Mouse (Mus musculus): Measurements from ENCODE around the gene Tuba1a. TPM values are rescaled to one million over a fixed set of nuclear protein-coding genes. Genes with fewer than 3 reads are reported as not detected.
A peak's percentile ranks its signal among the peaks of the same experiment; 100 is the strongest.
"Not testable (repeated sequence)": the region's sequence is repeated elsewhere in the genome, so short reads cannot be mapped to it uniquely, and the experiment has no call there.

Tuba1a gene
- polyA plus RNA-seq, 1 experiment from 2014 or later: 727 TPM

GRCm38 (mm10) chr15:98921510-98921909 is 32.0 kb downstream of the Tuba1a start:
- Histone ChIP-seq H3K4me2 (ENCODE audit: low read depth, low read length) (no peak overlapping the region), H3K27me3 (ENCODE audit: control insufficient read depth, insufficient read depth, low read length) (no peaks in the 10 kb centered on the region), H3K9ac (ENCODE audit: low read length) (no peak overlapping the region), H3K4me3 (ENCODE audit: low read length) (no peak overlapping the region), H3K4me1 (ENCODE audit: control insufficient read depth, insufficient read depth, low read length) (peaks cover 4% of the 10 kb centered on the region), H3K36me3 (ENCODE audit: control insufficient read depth, insufficient read depth) (no peaks in the 10 kb centered on the region), H3K9me3 (replicated peaks; ENCODE audit: control insufficient read depth, low read length) (no peaks in the 10 kb centered on the region), H3K27ac (ENCODE audit: low read length) (no peak overlapping the region)
- 85% methylated on average over 5 of the region's 5 CpGs for WGBS
- no peak for ATAC-seq (replicated peaks; ENCODE audit: extremely low read depth, insufficient read depth, low FRiP score)

- Histone ChIP-seq H3K9ac (ENCODE audit: low read length) (peak overlapping the region; percentile 72), H3K4me3 (ENCODE audit: low read length) (peak overlapping the region; percentile 95), H3K4me2 (ENCODE audit: low read depth, low read length) (peak overlapping the region; percentile 64), H3K27ac (ENCODE audit: low read length) (peak overlapping the region; percentile 74)
- ATAC-seq (replicated peaks; ENCODE audit: extremely low read depth, insufficient read depth, low FRiP score); H3K27me3 ChIP-seq (ENCODE audit: control insufficient read depth, insufficient read depth, low read length); H3K36me3 ChIP-seq (ENCODE audit: control insufficient read depth, insufficient read depth); H3K9me3 ChIP-seq (replicated peaks; ENCODE audit: control insufficient read depth, low read length); H3K4me1 ChIP-seq (ENCODE audit: control insufficient read depth, insufficient read depth, low read length): not testable (repeated sequence)
- WGBS: 28% methylated on average over 8 of the region's 8 CpGs
Observed at GRCm38 (mm10) chr15:98918499-98918895, 35.0 kb downstream of the Tuba1a start.

GRCm38 (mm10) chr15:98917538-98918498 is 35.7 kb downstream of the Tuba1a start, which contains the start of gene Lmbr1l:
Gene Lmbr1l, minus strand, starts transcription at chr15:98918231.
- WGBS: under 1% methylated on average over 82 of the region's 82 CpGs

GRCm38 (mm10) chr15:98917091-98917490 is 36.4 kb downstream of the Tuba1a start:
- WGBS: under 1% methylated on average over 14 of the region's 14 CpGs
- Histone ChIP-seq H3K4me1 (ENCODE audit: control insufficient read depth, insufficient read depth, low read length) (peaks cover 10% of the 10 kb centered on the region), H3K9ac (ENCODE audit: low read length) (peak overlapping the region; percentile 94), H3K27me3 (ENCODE audit: control insufficient read depth, insufficient read depth, low read length) (no peaks in the 10 kb centered on the region), H3K9me3 (replicated peaks; ENCODE audit: control insufficient read depth, low read length) (no peaks in the 10 kb centered on the region), H3K4me3 (ENCODE audit: low read length) (peak overlapping the region; percentile 95), H3K4me2 (ENCODE audit: low read depth, low read length) (peak overlapping the region; percentile 86), H3K36me3 (ENCODE audit: control insufficient read depth, insufficient read depth) (peaks cover 11% of the 10 kb centered on the region), H3K27ac (ENCODE audit: low read length) (peak overlapping the region; percentile 97)
- no peak for ATAC-seq (replicated peaks; ENCODE audit: extremely low read depth, insufficient read depth, low FRiP score)

More at GRCm38 (mm10) chr15:98917538-98918498, 35.7 kb downstream of the Tuba1a start, which contains the start of gene Lmbr1l:
- Histone ChIP-seq H3K27me3 (ENCODE audit: control insufficient read depth, insufficient read depth, low read length) (no peaks in the 10 kb centered on the region), H3K36me3 (ENCODE audit: control insufficient read depth, insufficient read depth) (peaks cover 6% of the 10 kb centered on the region), H3K4me2 (ENCODE audit: low read depth, low read length) (peak within 1 kb of the TSS; percentile 86), H3K9me3 (replicated peaks; ENCODE audit: control insufficient read depth, low read length) (no peaks in the 10 kb centered on the region), H3K4me1 (ENCODE audit: control insufficient read depth, insufficient read depth, low read length) (peaks cover 10% of the 10 kb centered on the region), H3K9ac (ENCODE audit: low read length) (peak within 1 kb of the TSS; percentile 94), H3K4me3 (ENCODE audit: low read length) (peak within 1 kb of the TSS; percentile 95), H3K27ac (ENCODE audit: low read length) (peak within 1 kb of the TSS; percentile 97)
- peak; percentile 98 for ATAC-seq (replicated peaks; ENCODE audit: extremely low read depth, insufficient read depth, low FRiP score)

DNA sequence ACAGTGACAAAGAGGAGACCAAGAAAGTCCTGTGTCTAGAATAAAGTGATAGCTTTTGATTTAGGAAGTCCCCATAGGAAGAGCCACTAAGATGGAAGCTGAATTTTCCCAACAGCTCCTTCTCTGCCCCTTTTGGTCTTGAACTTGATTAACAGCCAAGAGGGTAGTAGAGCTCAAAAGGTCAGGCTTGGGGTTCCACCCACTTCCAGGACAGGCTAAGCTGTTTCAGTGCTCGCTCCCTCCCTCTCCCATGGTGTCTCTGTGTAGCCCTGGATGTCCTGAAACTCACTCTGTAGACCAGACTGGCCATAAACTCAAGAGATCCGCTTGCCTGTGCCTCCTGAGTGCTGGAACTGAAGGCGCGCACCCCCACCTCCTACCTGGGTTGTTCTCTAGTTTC is 37.5 kb downstream of the Tuba1a start:
- Histone ChIP-seq H3K27ac (ENCODE audit: low read length) (no peak overlapping the region), H3K36me3 (ENCODE audit: control insufficient read depth, insufficient read depth) (peaks cover 20% of the 10 kb centered on the region), H3K27me3 (ENCODE audit: control insufficient read depth, insufficient read depth, low read length) (no peaks in the 10 kb centered on the region), H3K4me3 (ENCODE audit: low read length) (no peak overlapping the region), H3K9me3 (replicated peaks; ENCODE audit: control insufficient read depth, low read length) (no peaks in the 10 kb centered on the region), H3K4me2 (ENCODE audit: low read depth, low read length) (peak overlapping the region; percentile 86), H3K9ac (ENCODE audit: low read length) (peak overlapping the region; percentile 94; the same call in 1 of the 2 replicates), H3K4me1 (ENCODE audit: control insufficient read depth, insufficient read depth, low read length) (peaks cover 10% of the 10 kb centered on the region)
- 93% methylated on average over 4 of the region's 4 CpGs for WGBS
- no peak for ATAC-seq (replicated peaks; ENCODE audit: extremely low read depth, insufficient read depth, low FRiP score)

GRCm38 (mm10) chr15:98914903-98915302 is 38.6 kb downstream of the Tuba1a start:
- Histone ChIP-seq H3K9ac (ENCODE audit: low read length) (no peak overlapping the region), H3K27me3 (ENCODE audit: control insufficient read depth, insufficient read depth, low read length) (no peaks in the 10 kb centered on the region), H3K36me3 (ENCODE audit: control insufficient read depth, insufficient read depth) (peaks cover 25% of the 10 kb centered on the region), H3K27ac (ENCODE audit: low read length) (no peak overlapping the region), H3K4me2 (ENCODE audit: low read depth, low read length) (no peak overlapping the region), H3K9me3 (replicated peaks; ENCODE audit: control insufficient read depth, low read length) (no peaks in the 10 kb centered on the region), H3K4me3 (ENCODE audit: low read length) (no peak overlapping the region), H3K4me1 (ENCODE audit: control insufficient read depth, insufficient read depth, low read length) (peaks cover 10% of the 10 kb centered on the region)
- ATAC-seq (replicated peaks; ENCODE audit: extremely low read depth, insufficient read depth, low FRiP score): no peak
- WGBS: 89% methylated on average over 6 of the region's 6 CpGs

DNA sequence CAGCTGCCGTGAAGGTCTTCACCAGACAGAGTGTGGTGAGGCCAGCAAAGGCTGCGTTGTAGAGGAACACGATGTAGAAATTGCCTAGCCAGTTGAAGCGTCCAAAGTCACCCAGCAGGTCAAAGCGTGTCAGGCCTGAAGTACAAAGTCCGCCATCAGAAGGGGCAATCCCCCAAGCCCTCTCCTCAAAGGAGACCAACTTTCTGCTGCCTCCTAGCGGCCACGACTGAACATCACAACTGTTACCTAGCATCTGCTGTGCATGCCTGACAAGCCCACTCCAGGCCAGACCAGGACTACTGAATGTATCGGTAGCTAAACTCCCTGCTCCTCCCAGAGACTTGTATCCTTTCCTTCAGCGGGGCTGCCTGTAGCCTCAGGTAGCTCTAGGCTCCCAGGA is 48.8 kb downstream of the Tuba1a start:
- no peak overlapping the region for H3K27ac ChIP-seq (ENCODE audit: low read length)
- H3K4me3 ChIP-seq (ENCODE audit: low read length): no peak overlapping the region
- H3K9ac ChIP-seq (ENCODE audit: low read length): no peak overlapping the region
- H3K4me1 ChIP-seq (ENCODE audit: control insufficient read depth, insufficient read depth, low read length): no peaks in the 10 kb centered on the region
- WGBS: 34% methylated on average over 10 of the region's 10 CpGs
- no peak overlapping the region for H3K4me2 ChIP-seq (ENCODE audit: low read depth, low read length)
- peaks cover 31% of the 10 kb centered on the region for H3K36me3 ChIP-seq (ENCODE audit: control insufficient read depth, insufficient read depth)
- ATAC-seq (replicated peaks; ENCODE audit: extremely low read depth, insufficient read depth, low FRiP score): no peak
- no peaks in the 10 kb centered on the region for H3K9me3 ChIP-seq (replicated peaks; ENCODE audit: control insufficient read depth, low read length)
- H3K27me3 ChIP-seq (ENCODE audit: control insufficient read depth, insufficient read depth, low read length): peaks cover 5% of the 10 kb centered on the region

DNA sequence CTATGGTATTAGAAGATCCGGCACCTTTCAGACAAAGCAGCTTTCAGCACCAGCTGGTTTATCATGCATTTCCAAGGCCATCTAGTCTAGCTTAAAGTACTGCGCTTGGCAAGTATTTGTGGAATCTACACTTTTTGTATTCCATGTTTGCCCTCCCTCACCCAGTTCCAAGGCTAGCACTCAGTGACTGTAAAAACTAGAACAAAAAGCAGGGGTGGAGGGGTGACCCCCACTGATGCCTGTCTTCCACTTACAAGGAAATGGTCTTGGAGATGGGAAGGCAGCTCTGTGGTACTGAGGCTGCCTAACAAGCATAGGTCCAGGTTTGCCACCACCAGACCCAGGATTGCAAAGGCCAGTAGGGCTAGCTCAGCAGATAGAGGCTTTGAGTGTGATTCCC is 50.9 kb downstream of the Tuba1a start:
- H3K9me3 ChIP-seq (replicated peaks; ENCODE audit: control insufficient read depth, low read length): no peaks in the 10 kb centered on the region
- no peak overlapping the region for H3K27ac ChIP-seq (ENCODE audit: low read length)
- peaks cover 21% of the 10 kb centered on the region for H3K27me3 ChIP-seq (ENCODE audit: control insufficient read depth, insufficient read depth, low read length)
- H3K9ac ChIP-seq (ENCODE audit: low read length): no peak overlapping the region
- H3K4me1 ChIP-seq (ENCODE audit: control insufficient read depth, insufficient read depth, low read length): peaks cover 7% of the 10 kb centered on the region
- no peak overlapping the region for H3K4me2 ChIP-seq (ENCODE audit: low read depth, low read length)
- H3K36me3 ChIP-seq (ENCODE audit: control insufficient read depth, insufficient read depth): peaks cover 19% of the 10 kb centered on the region
- ATAC-seq (replicated peaks; ENCODE audit: extremely low read depth, insufficient read depth, low FRiP score): no peak
- H3K4me3 ChIP-seq (ENCODE audit: low read length): no peak overlapping the region
- 72% methylated on average over 2 of the region's 2 CpGs for WGBS

- peaks cover 11% of the 10 kb centered on the region; the same call in 1 of the 2 replicates for H3K36me3 ChIP-seq (ENCODE audit: control insufficient read depth, insufficient read depth)
- WGBS: 37% methylated on average over 1 of the region's 1 CpGs
- H3K4me3 ChIP-seq (ENCODE audit: low read length): no peak overlapping the region
- H3K27ac ChIP-seq (ENCODE audit: low read length): no peak overlapping the region
- peaks cover 32% of the 10 kb centered on the region for H3K27me3 ChIP-seq (ENCODE audit: control insufficient read depth, insufficient read depth, low read length)
- H3K9ac ChIP-seq (ENCODE audit: low read length): no peak overlapping the region
- peaks cover 12% of the 10 kb centered on the region for H3K4me1 ChIP-seq (ENCODE audit: control insufficient read depth, insufficient read depth, low read length)
- no peak for ATAC-seq (replicated peaks; ENCODE audit: extremely low read depth, insufficient read depth, low FRiP score)
- no peak overlapping the region for H3K4me2 ChIP-seq (ENCODE audit: low read depth, low read length)
- H3K9me3 ChIP-seq (replicated peaks; ENCODE audit: control insufficient read depth, low read length): no peaks in the 10 kb centered on the region
Observed at GRCm38 (mm10) chr15:98901530-98901929, 52.0 kb downstream of the Tuba1a start.
